Mouse (Mus musculus) activated CD4-positive, CD25-positive, alpha-beta regulatory T cell (primary cell): Measurements from ENCODE around the gene Tsen15. TPM values are rescaled to one million over a fixed set of nuclear protein-coding genes. Genes with fewer than 3 reads are reported as not detected.

Experiments
- polyA plus RNA-seq, 2 experiments: library from polyadenylated mRNA; unstranded; fragments of 100-300 nt; shearing (Covaris generic); gene quantifications; one replicate each; pipeline ENCODE4 v1.2.1; 2017

The Tsen15 gene
- 10 to 100 TPM; 22.8 to 24.0 TPM for polyA plus RNA-seq

GRCm38 (mm10) chr1:152386188-152386835, at the start of gene Tsen15:
TSS of gene Tsen15 (minus strand) at chr1:152386688.

GRCm38 (mm10) chr1:152399790-152400555, 13.5 kb upstream of the Tsen15 start, which contains the start of gene Colgalt2:
TSS of gene Colgalt2 (plus strand) at chr1:152399830.

Other genes with a start within 250 kb of the Tsen15 start
- gene Colgalt2, start 13.1 kb upstream of the Tsen15 start, polyA plus RNA-seq, result not detected